Mouse (Mus musculus) neural tube, embryonic 11.5 days (tissue): ENCODE measurements around the gene Unc13c. TPM values are rescaled to one million over a fixed set of nuclear protein-coding genes. Genes with fewer than 3 reads are reported as not detected.

Experiments
- ATAC-seq: fragments of 200-750 bp; cut with Nextera tagmentation; 2 replicates; pipeline ENCODE4 v1.8.0; 2017; ENCODE audit warnings: moderate number of reproducible peaks, mild to moderate bottlenecking, moderate TSS enrichment, moderate library complexity; ENCODE audit not compliant: insufficient read depth, low FRiP score, low TSS enrichment
- DNase-seq: peaks from one replicate; pipeline ENCODE4 v3.0.0-alpha.2; 2015; ENCODE audit warnings: low spot score
- H3K27ac ChIP-seq: fragments of 300-500 bp; sonication (generic); 2 replicates; pipeline ENCODE4 v1.5.1; 2014; ENCODE audit warnings: low read depth, mild to moderate bottlenecking, low read length
- H3K27me3 ChIP-seq: fragments of 300-500 bp; sonication (generic); 2 replicates; pipeline ENCODE4 v1.6.1; 2014; ENCODE audit warnings: mild to moderate bottlenecking, low read length, mixed read lengths; ENCODE audit not compliant: control insufficient read depth, insufficient read depth
- H3K36me3 ChIP-seq: fragments of 300-500 bp; sonication (generic); 2 replicates; pipeline ENCODE4 v1.6.1; 2014; ENCODE audit warnings: mild to moderate bottlenecking, low read length, moderate library complexity, mixed read lengths; ENCODE audit not compliant: control insufficient read depth, insufficient read depth
- H3K4me1 ChIP-seq: fragments of 300-500 bp; sonication (generic); 2 replicates; pipeline ENCODE4 v1.6.1; 2014; ENCODE audit warnings: low read length, mixed read lengths; ENCODE audit not compliant: control insufficient read depth, insufficient read depth
- H3K4me2 ChIP-seq: fragments of 300-500 bp; sonication (generic); 2 replicates; pipeline ENCODE4 v1.6.1; 2014; ENCODE audit warnings: low read depth, mild to moderate bottlenecking, moderate library complexity
- H3K4me3 ChIP-seq: fragments of 300-500 bp; sonication (generic); 2 replicates; pipeline ENCODE4 v1.5.1; 2014; ENCODE audit warnings: low read depth, low read length
- H3K9ac ChIP-seq: fragments of 300-500 bp; sonication (generic); 2 replicates; pipeline ENCODE4 v1.6.1; 2014; ENCODE audit warnings: mild to moderate bottlenecking, low read length
- H3K9me3 ChIP-seq: fragments of 300-500 bp; sonication (generic); 2 replicates; pipeline ENCODE4 v1.6.1; 2016; ENCODE audit warnings: low read length; ENCODE audit not compliant: control insufficient read depth
- WGBS: fragments of 180-500 bp; shearing (Covaris S2); extraction: QIAGEN DNeasy Blood & Tissue Kit; methylation state at CpG from one replicate; pipeline ENCODE4 v1.1.7; 2014; 5-methylcytosine and 5-hydroxymethylcytosine counted together
- polyA plus RNA-seq: library from polyadenylated mRNA; unstranded; fragments of >200 nt; fragmentation: Nextera tagmentation; extraction: Ambion mirVana; gene quantifications from 2 replicates; pipeline ENCODE4 v1.2.1, GENCODE M21; 2014

Gene Unc13c
- 0.27 and 0.31 TPM in 2 replicates for polyA plus RNA-seq

- under 1% methylated on average over 17 of the region's 17 CpGs for WGBS
- Histone ChIP-seq H3K27ac (no peak within 1 kb of the TSS), H3K27me3 (no peaks in the 10 kb centered on the region), H3K4me2 (peak within 1 kb of the TSS; percentile 50), H3K36me3 (no peaks in the 10 kb centered on the region), H3K4me1 (peaks cover 5% of the 10 kb centered on the region; the same call in 1 of the 2 replicates), H3K9me3 (no peaks in the 10 kb centered on the region), H3K4me3 (peak within 1 kb of the TSS; percentile 25), H3K9ac (peak within 1 kb of the TSS; percentile 37)
- ATAC-seq (peak; percentile 35; the same call in 1 of the 2 replicates), DNase-seq (peak; percentile 58)
Measured at GRCm38 (mm10) chr9:73968641-73969121, at the start of gene Unc13c. Gene Unc13c (minus strand): TSS chr9:73968966.

DNA sequence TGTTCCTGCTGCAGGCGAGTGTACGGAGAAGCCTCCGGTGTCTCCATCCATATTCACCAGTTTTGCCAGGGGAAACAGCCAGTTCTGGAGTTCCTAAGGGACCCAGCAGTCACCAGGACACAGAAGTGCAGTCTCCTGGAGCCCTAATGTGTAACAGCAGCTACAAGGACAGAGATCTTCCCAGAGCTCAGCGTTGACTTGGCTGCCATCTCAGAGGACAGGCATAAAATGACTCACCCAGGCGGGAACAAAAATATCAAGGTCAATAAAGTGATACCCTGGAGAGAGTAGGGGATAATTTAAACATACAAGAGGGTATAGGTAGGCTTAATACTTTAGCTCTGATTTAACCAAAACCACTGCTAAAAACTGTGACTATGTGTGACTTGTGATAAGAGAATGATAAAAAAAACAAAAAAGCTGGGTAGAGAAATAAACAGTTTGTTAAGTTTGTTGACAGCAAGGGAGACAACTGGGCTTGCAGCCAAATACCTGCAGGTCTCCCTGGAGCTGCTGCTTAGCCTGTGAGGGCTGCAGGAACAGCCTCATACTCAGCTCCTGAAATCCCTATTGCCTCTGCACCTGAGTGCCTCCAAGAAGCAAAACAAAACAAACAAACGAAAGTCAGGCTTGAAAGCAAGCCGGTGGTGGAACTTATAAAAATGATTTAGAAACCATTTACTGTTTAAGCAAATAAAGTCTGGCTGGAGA lies 39.4 kb upstream of the Unc13c start:
- H3K4me3 ChIP-seq: no peak overlapping the region
- no peak for DNase-seq
- H3K36me3 ChIP-seq: no peaks in the 10 kb centered on the region
- H3K9ac ChIP-seq: no peak overlapping the region
- H3K4me2 ChIP-seq: no peak overlapping the region
- 82% methylated on average over 7 of the region's 7 CpGs for WGBS
- no peak for ATAC-seq
- no peaks in the 10 kb centered on the region for H3K27me3 ChIP-seq
- no peak overlapping the region for H3K27ac ChIP-seq
- no peaks in the 10 kb centered on the region for H3K9me3 ChIP-seq
- H3K4me1 ChIP-seq: no peaks in the 10 kb centered on the region

DNA sequence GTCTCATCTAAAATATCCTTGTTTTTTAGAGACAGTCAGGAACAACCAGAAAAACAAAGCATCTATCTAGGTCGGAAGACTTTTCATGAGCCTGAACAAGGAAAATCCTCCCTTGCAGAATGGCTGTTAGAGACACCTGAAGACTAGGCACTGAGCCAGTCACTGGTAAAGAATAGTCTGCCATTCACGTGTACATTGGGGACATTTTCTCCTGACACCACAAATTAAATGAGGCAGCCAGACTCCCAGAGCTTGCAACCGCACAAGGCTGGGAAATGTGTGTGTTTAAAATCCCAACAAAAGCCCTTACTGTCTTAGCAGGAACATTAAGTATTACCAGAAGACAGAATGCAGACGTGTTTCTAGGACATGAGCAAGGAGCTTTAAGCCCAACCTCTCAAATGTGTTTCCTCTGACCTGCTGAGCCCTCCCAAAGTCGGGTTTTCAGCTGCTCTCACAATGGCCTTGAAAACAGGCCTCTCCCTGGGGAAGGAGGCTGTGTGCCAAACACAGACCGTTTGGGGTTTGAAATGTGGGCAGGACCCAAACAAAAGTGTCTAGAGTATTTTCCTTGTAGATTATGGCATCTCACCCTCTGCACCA lies 33.7 kb upstream of the Unc13c start:
- Histone ChIP-seq H3K4me3 (no peak overlapping the region), H3K36me3 (no peaks in the 10 kb centered on the region), H3K4me1 (no peaks in the 10 kb centered on the region), H3K9ac (no peak overlapping the region), H3K4me2 (no peak overlapping the region), H3K27ac (no peak overlapping the region), H3K9me3 (no peaks in the 10 kb centered on the region), H3K27me3 (no peaks in the 10 kb centered on the region)
- no peak for ATAC-seq
- no peak for DNase-seq
- 44% methylated on average over 6 of the region's 6 CpGs for WGBS

- no peak for DNase-seq
- Histone ChIP-seq H3K36me3 (no peaks in the 10 kb centered on the region), H3K4me2 (no peak overlapping the region), H3K9me3 (no peaks in the 10 kb centered on the region), H3K27me3 (no peaks in the 10 kb centered on the region), H3K4me1 (no peaks in the 10 kb centered on the region), H3K9ac (no peak overlapping the region), H3K4me3 (no peak overlapping the region), H3K27ac (no peak overlapping the region)
- ATAC-seq: no peak
Measured at GRCm38 (mm10) chr9:73988096-73988495, 19.3 kb upstream of the Unc13c start.

- Histone ChIP-seq H3K9me3 (no peaks in the 10 kb centered on the region), H3K9ac (no peak overlapping the region), H3K36me3 (no peaks in the 10 kb centered on the region), H3K27me3 (no peaks in the 10 kb centered on the region), H3K4me2 (no peak overlapping the region), H3K4me1 (no peaks in the 10 kb centered on the region), H3K27ac (no peak overlapping the region), H3K4me3 (no peak overlapping the region)
- ATAC-seq (no peak), DNase-seq (no peak)
- 84% methylated on average over 2 of the region's 2 CpGs for WGBS
Measured at GRCm38 (mm10) chr9:73987236-73987635, 18.5 kb upstream of the Unc13c start.

DNA sequence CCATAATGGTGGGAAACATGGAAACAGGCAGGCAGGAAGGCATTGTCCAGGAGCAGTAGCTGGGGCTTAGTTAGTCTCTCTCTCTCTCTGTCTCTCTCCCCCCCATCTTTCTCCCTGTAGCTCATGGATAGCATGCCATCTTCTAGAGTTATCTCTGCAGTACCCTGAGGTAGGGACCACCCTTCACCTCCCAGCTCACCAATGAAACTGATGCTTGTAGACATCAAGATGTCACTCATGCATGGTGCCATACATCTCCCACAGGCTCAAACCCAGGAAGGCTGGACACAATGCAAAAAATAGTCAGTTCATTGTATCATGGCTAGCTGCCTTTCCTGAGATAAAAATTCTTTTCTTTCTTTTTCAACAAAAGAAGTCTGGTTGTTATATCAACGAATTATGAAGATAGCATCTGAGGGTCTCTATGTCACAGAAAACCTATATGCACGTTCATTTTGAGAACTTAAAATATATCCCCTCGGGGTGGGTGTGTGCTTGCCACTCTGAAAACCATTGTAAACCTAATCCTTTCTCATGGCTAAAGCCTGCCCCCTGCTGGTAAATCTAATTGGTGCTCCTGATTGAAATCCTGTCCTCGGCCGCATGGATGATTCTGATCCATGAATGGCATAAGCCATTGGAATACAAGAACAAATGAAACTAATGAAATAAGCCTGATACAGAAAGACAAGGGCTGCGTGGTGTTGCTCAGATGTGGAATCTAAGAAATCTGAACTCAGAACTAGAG lies 14.0 kb upstream of the Unc13c start:
- H3K9ac ChIP-seq: no peak overlapping the region
- H3K4me3 ChIP-seq: no peak overlapping the region
- H3K27ac ChIP-seq: no peak overlapping the region
- WGBS: 26% methylated on average over 6 of the region's 6 CpGs
- H3K4me2 ChIP-seq: no peak overlapping the region
- ATAC-seq (no peak; the same call in 1 of the 2 replicates), DNase-seq (peak; percentile 63)
- H3K9me3 ChIP-seq: no peaks in the 10 kb centered on the region
- H3K27me3 ChIP-seq: no peaks in the 10 kb centered on the region
- no peaks in the 10 kb centered on the region for H3K36me3 ChIP-seq
- no peaks in the 10 kb centered on the region for H3K4me1 ChIP-seq

DNA sequence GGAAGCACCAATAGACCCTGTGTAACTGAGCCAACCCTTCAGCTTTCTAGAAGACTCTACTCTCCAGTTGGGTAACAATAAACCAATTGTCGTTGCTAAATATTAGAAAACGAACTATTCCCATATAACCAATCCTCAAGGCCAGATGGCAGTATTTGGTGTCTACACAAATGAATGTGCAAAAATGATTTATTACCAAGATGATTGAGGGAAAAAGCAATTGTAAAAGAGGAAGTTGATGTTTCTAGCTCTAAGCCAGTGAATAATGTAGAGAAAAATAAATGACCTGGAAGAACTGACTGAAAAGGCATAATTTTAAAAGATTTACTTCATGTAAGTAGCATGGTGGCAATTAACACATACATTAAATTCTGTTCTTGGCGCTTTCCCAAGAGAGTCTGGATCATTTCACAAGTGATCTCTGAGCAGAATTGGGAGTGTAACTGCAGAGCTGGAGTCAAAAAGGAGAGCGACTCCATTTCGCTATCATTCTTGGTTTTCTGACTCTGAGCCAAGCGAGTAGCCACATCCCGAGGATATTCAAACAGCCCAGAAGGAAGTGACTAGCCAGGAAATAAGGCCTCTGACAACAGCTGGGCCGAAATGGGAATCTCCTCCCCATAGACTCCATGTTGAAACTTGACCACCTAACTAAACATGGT lies 3.7 kb upstream of the Unc13c start:
- Histone ChIP-seq H3K4me3 (no peak overlapping the region), H3K4me1 (peaks cover 5% of the 10 kb centered on the region; the same call in 1 of the 2 replicates), H3K9ac (no peak overlapping the region), H3K27me3 (no peaks in the 10 kb centered on the region), H3K27ac (no peak overlapping the region), H3K9me3 (no peaks in the 10 kb centered on the region), H3K4me2 (no peak overlapping the region), H3K36me3 (no peaks in the 10 kb centered on the region)
- DNase-seq (no peak), ATAC-seq (no peak)
- 85% methylated on average over 8 of the region's 8 CpGs for WGBS

GRCm38 (mm10) chr9:73970717-73971116 lies 2.0 kb upstream of the Unc13c start:
- Histone ChIP-seq H3K9ac (no peak overlapping the region), H3K9me3 (no peaks in the 10 kb centered on the region), H3K4me3 (no peak overlapping the region), H3K36me3 (no peaks in the 10 kb centered on the region), H3K4me1 (peaks cover 5% of the 10 kb centered on the region; the same call in 1 of the 2 replicates), H3K27me3 (no peaks in the 10 kb centered on the region), H3K27ac (no peak overlapping the region), H3K4me2 (no peak overlapping the region)
- DNase-seq: peak; percentile 73
- ATAC-seq: peak; percentile 67
- WGBS: 27% methylated on average over 9 of the region's 9 CpGs
